Mouse (Mus musculus) midbrain, postnatal 0 days (tissue): ENCODE measurements at regions not wholly inside any gene's neighbourhood (a gene's known extent, or its start where the extent isn't known, plus 50 kb on each side); places are given as distances from the start of the nearest gene placed in this dataset.

Experiments
- ATAC-seq: fragments of 200-750 bp; cut with Nextera tagmentation; 2 replicates; pipeline ENCODE4 v1.8.0; 2017; ENCODE audit warnings: moderate number of reproducible peaks, mild to moderate bottlenecking, moderate TSS enrichment, moderate library complexity; ENCODE audit not compliant: low FRiP score
- DNase-seq: peaks from one replicate; pipeline ENCODE4 v3.0.0-alpha.2; 2015; ENCODE audit warnings: low spot score
- H3K27ac ChIP-seq: fragments of 300-500 bp; sonication (generic); 2 replicates; pipeline ENCODE4 v1.5.1; 2014; ENCODE audit warnings: low read depth, mild to moderate bottlenecking, low read length, mixed read lengths
- H3K27me3 ChIP-seq: fragments of 300-500 bp; sonication (generic); 2 replicates; pipeline ENCODE4 v1.6.1; 2014; ENCODE audit warnings: low read length, control low read depth, mixed read lengths; ENCODE audit not compliant: insufficient read depth
- H3K36me3 ChIP-seq: fragments of 300-500 bp; sonication (generic); 2 replicates; pipeline ENCODE4 v1.6.1; 2014; ENCODE audit warnings: low read length, control low read depth, mixed read lengths; ENCODE audit not compliant: insufficient read depth
- H3K4me1 ChIP-seq: fragments of 300-500 bp; sonication (generic); 2 replicates; pipeline ENCODE4 v1.6.1; 2014; ENCODE audit warnings: mild to moderate bottlenecking, control low read depth, antibody characterized with exemption, low read length, mixed read lengths; ENCODE audit not compliant: insufficient read depth
- H3K4me2 ChIP-seq: fragments of 300-500 bp; sonication (generic); 2 replicates; pipeline ENCODE4 v1.6.1; 2014; ENCODE audit warnings: low read depth, mild to moderate bottlenecking, low read length, mixed read lengths; ENCODE audit not compliant: poor library complexity, severe bottlenecking
- H3K4me3 ChIP-seq: fragments of 300-500 bp; sonication (generic); 2 replicates; pipeline ENCODE4 v1.5.1; 2014; ENCODE audit warnings: low read depth, mild to moderate bottlenecking, low read length, moderate library complexity
- H3K9ac ChIP-seq: fragments of 300-500 bp; sonication (generic); replicated peaks from 2 replicates; pipeline ENCODE4 v1.6.1; 2014; ENCODE audit warnings: mild to moderate bottlenecking, low read length, moderate library complexity, mixed read lengths; ENCODE audit not compliant: poor library complexity, severe bottlenecking
- H3K9me3 ChIP-seq: fragments of 300-500 bp; sonication (generic); 2 replicates; pipeline ENCODE4 v1.6.1; 2016; ENCODE audit warnings: low read length, control low read depth
- CTCF ChIP-seq: IDR thresholded peaks from 2 replicates; pipeline ENCODE4 v1.5.1; 2016; ENCODE audit warnings: antibody characterized with exemption, mild to moderate bottlenecking
- WGBS: fragments of 180-500 bp; shearing (Covaris S2); extraction: QIAGEN DNeasy Blood & Tissue Kit; methylation state at CpG from one replicate; pipeline ENCODE4 v1.1.7; 2014; 5-methylcytosine and 5-hydroxymethylcytosine counted together

DNA sequence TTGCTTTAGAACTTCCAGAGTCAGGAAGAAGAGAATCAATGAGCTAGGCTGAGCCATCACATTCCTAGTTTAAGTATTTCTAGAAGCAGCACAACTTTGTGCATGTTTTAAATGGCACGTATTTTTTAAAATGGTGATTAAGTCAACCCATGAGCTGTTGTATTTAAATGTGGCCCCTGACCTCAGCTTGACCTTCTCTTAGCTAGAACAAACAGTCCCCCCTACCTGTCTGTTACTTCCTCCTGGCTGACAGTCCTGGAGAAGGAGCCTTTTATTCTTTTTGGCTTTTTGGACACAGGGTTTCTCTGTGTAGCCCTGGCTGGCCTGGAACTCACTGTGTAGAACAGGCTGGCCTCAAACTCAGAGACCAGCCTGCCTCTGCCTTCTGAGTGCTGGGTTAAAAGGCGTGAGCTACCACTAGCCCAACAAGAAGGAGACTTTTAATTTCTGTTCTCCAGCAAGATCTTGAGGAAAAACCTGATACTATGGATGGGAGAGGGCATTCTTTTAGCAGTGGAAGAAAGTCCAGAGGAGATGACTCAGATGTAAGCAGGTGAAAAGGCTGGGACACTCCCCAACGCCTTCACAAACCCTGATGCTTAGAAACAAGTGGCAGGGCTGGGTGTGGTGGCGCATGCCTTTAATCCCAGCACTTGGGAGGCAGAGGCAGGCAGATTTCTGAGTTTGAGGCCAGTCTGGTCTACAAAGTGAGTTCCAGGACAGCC is 69.3 kb upstream of the Rap1b start:
- WGBS = 87% methylated on average over 4 of the region's 4 CpGs
- Histone ChIP-seq H3K27ac (no peak overlapping the region), H3K36me3 (no peaks in the 10 kb centered on the region), H3K4me2 (no peak overlapping the region), H3K27me3 (no peaks in the 10 kb centered on the region), H3K9me3 (peaks cover 3% of the 10 kb centered on the region; the same call in 1 of the 2 replicates), H3K9ac (no peak overlapping the region), H3K4me3 (no peak overlapping the region), H3K4me1 (no peaks in the 10 kb centered on the region)
- ATAC-seq (no peak), DNase-seq (no peak)
- TF ChIP-seq CTCF = no peak

DNA sequence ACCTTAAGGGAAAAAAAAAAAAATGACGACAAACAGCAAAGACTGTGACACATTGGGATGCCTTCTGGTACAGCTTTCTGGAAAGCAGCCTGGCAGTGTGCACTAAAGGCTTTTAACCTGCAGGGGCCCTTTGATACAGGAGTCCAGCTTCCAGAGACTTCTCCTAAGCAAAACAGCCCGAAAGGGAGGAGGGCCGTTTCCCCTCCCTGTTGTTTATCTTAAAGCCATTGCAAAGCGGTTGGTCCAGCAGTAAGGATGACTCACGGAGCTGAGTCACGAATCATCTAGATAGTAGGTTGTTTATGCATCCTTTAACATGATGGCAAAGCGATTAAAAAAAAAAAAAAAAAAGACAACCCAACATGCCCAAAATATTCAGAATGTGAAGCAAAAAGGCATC is 70.4 kb upstream of the Rap1b start:
- WGBS = 73% methylated on average over 7 of the region's 7 CpGs
- H3K9me3 ChIP-seq = peaks cover 3% of the 10 kb centered on the region; the same call in 1 of the 2 replicates
- H3K4me2 ChIP-seq = no peak overlapping the region
- H3K27ac ChIP-seq = no peak overlapping the region
- ATAC-seq (no peak), DNase-seq (no peak)
- H3K36me3 ChIP-seq = no peaks in the 10 kb centered on the region
- H3K9ac ChIP-seq = no peak overlapping the region
- H3K4me1 ChIP-seq = no peaks in the 10 kb centered on the region
- no peak overlapping the region for H3K4me3 ChIP-seq
- TF ChIP-seq CTCF = no peak
- no peaks in the 10 kb centered on the region for H3K27me3 ChIP-seq

DNA sequence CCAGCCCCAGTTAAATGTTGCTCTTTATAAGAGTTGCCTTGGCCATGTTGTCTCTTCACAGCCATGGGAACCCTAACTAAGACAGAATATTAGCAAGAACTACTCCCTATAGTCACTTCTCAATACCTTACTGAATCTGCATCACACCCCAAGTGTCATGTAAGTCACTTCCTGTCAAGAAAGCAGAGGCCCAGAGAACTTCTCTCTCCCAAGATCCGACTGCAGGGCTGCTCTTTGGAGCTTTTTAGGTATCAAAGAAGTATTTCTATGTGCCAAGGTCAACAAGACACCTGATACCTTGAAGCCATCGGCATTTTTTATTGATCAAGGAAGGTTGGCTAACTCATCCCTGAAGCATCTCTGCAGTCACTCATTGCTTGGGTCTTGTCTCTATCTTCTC is 72.0 kb upstream of the Rap1b start:
- 81% methylated on average over 2 of the region's 2 CpGs for WGBS
- H3K27ac ChIP-seq = no peak overlapping the region

DNA sequence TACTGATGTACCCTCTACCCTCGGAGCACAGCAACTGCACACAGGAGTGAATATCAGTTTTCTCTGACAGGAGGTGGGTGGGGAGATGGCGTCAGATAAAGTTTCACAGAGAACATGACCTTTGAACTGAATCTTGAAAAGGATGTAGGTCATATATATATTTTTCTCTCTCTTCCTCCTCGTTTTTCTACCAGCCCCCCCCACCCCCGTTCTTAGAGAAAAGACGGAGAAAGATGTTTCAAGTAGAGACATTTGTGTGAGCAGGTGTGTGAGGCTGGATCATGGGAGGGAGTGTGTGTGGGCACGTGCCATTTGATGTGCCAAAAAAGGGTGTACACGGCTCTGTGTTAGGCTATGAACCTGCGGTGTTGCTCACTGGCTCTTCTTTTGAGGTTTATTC is 72.8 kb upstream of the Rap1b start:
- DNase-seq (no peak), ATAC-seq (no peak)
- no peak for TF ChIP-seq CTCF
- no peaks in the 10 kb centered on the region for H3K36me3 ChIP-seq
- no peaks in the 10 kb centered on the region for H3K4me1 ChIP-seq
- no peak overlapping the region for H3K4me2 ChIP-seq
- WGBS = 88% methylated on average over 8 of the region's 8 CpGs
- no peaks in the 10 kb centered on the region for H3K27me3 ChIP-seq
- no peak overlapping the region for H3K9ac ChIP-seq
- no peaks in the 10 kb centered on the region for H3K9me3 ChIP-seq
- no peak overlapping the region for H3K27ac ChIP-seq
- no peak overlapping the region for H3K4me3 ChIP-seq

More for the DNA sequence above, 72.0 kb upstream of the Rap1b start:
- TF ChIP-seq CTCF = no peak
- H3K4me3 ChIP-seq = no peak overlapping the region
- H3K9me3 ChIP-seq = no peaks in the 10 kb centered on the region
- H3K4me2 ChIP-seq = no peak overlapping the region
- no peak for DNase-seq
- no peaks in the 10 kb centered on the region for H3K27me3 ChIP-seq
- no peak overlapping the region for H3K9ac ChIP-seq
- H3K4me1 ChIP-seq = no peaks in the 10 kb centered on the region
- no peaks in the 10 kb centered on the region for H3K36me3 ChIP-seq
- no peak for ATAC-seq

DNA sequence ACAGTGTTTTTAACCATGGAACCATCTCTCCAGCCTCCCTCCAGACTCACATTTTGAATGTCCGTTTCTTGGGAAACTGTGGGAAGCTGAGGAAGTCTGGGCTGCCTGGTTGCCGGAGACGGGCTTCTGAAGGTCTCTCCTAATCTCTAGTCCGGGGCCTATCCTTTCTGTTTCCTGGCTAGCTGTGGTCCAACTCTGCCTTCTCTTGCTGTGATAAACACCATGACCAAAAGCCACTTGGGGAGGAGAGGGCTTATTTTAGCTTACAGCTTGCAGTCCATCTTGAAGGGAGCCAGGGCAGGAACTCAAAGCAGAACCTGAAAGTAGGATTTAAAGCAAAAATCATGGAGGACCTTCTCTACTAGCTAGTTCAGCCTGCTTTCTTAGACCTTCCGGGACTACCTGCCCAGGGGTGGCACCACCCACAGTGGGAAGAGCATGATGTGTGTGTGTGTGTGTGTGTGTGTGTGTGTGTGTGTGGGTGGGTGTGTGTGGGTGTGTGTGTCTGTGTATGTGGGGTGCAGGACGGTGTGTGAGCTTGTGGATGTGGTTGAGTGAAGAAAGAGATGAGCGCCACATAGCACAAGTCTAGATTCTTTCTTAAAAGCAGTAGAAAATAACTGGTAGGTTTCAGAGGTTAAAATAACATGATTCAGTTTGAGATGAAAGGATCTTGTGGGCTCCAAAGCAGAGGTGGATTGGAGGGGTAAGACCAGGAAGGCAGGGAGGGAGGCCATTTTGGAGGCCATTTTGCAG is 73.5 kb upstream of the Rap1b start:
- 94% methylated on average over 7 of the region's 7 CpGs for WGBS
- DNase-seq (no peak), ATAC-seq (no peak)
- Histone ChIP-seq H3K9ac (no peak overlapping the region), H3K36me3 (no peaks in the 10 kb centered on the region), H3K27me3 (no peaks in the 10 kb centered on the region), H3K4me3 (no peak overlapping the region), H3K4me2 (no peak overlapping the region), H3K4me1 (no peaks in the 10 kb centered on the region), H3K9me3 (no peaks in the 10 kb centered on the region), H3K27ac (no peak overlapping the region)
- TF ChIP-seq CTCF = no peak

DNA sequence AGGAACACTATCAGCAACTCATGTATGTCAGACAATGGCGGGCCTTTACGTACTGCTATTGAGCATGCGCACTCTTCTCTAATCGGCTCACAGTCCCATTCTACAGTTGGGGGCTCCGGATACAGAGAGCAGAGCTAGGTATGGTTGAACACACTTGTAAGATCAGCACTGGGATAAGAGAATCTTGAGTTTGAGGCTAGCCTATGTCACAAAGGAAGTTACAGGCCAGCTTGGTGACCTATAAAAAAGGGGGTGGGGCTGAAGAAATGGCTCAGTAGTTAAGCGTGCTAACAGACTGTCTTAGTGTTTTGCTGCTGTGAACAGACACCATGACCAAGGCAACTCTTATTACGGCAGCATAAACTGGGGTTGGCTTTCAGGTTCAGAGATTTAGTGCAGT is 79.4 kb upstream of the Rap1b start:
- H3K4me2 ChIP-seq = no peak overlapping the region
- H3K36me3 ChIP-seq = no peaks in the 10 kb centered on the region
- 95% methylated on average over 7 of the region's 7 CpGs for WGBS
- H3K9me3 ChIP-seq = no peaks in the 10 kb centered on the region
- ATAC-seq (no peak), DNase-seq (no peak)
- no peak overlapping the region for H3K4me3 ChIP-seq
- TF ChIP-seq CTCF = no peak
- no peaks in the 10 kb centered on the region for H3K4me1 ChIP-seq
- H3K27ac ChIP-seq = no peak overlapping the region
- H3K9ac ChIP-seq = no peak overlapping the region
- H3K27me3 ChIP-seq = no peaks in the 10 kb centered on the region
